Mouse (Mus musculus) neural tube, embryonic 12.5 days (tissue): ENCODE data around the gene Calu. TPM values are rescaled to one million over a fixed set of nuclear protein-coding genes. Genes with fewer than 3 reads are reported as not detected.
"Not testable (repeated sequence)": the region's sequence is repeated elsewhere in the genome, so short reads cannot be mapped to it uniquely, and the experiment has no call there.

Experiments used
- ATAC-seq: fragments of 200-750 bp; cut with Nextera tagmentation; 2 replicates; pipeline ENCODE4 v1.8.0; 2017; ENCODE audit warnings: low read depth, mild to moderate bottlenecking, moderate TSS enrichment, moderate library complexity; ENCODE audit not compliant: low FRiP score
- H3K27ac ChIP-seq: fragments of 300-500 bp; sonication (generic); 2 replicates; pipeline ENCODE4 v1.5.1; 2016
- H3K27me3 ChIP-seq: fragments of 300-500 bp; sonication (generic); replicated peaks from 2 replicates; pipeline ENCODE4 v1.6.1; 2016; ENCODE audit warnings: mild to moderate bottlenecking
- H3K36me3 ChIP-seq: fragments of 300-500 bp; sonication (generic); 2 replicates; pipeline ENCODE4 v1.6.1; 2016; ENCODE audit warnings: mild to moderate bottlenecking
- H3K4me1 ChIP-seq: fragments of 300-500 bp; sonication (generic); 2 replicates; pipeline ENCODE4 v1.6.1; 2016
- H3K4me2 ChIP-seq: fragments of 300-500 bp; sonication (generic); replicated peaks from 2 replicates; pipeline ENCODE4 v1.6.1; 2016; ENCODE audit warnings: mild to moderate bottlenecking
- H3K4me3 ChIP-seq: fragments of 300-500 bp; sonication (generic); 2 replicates; pipeline ENCODE4 v1.5.1; 2016
- H3K9ac ChIP-seq: fragments of 300-500 bp; sonication (generic); 2 replicates; pipeline ENCODE4 v1.6.1; 2016; ENCODE audit warnings: mild to moderate bottlenecking
- H3K9me3 ChIP-seq: fragments of 300-500 bp; sonication (generic); 2 replicates; pipeline ENCODE4 v1.6.1; 2016; ENCODE audit warnings: mild to moderate bottlenecking
- WGBS: fragments of 180-500 bp; shearing (Covaris S2); methylation state at CpG from one replicate; pipeline ENCODE4 v1.1.7; 2016; 5-methylcytosine and 5-hydroxymethylcytosine counted together
- polyA plus RNA-seq: library from polyadenylated mRNA; unstranded; fragments of >200 nt; fragmentation: Nextera tagmentation; extraction: Ambion mirVana; gene quantifications from 2 replicates; pipeline ENCODE4 v1.2.1, GENCODE M21; 2016

Gene Calu
- polyA plus RNA-seq, 1 experiment from 2014 or later: 223 TPM

GRCm38 (mm10) chr6:29377386-29377785, 29.5 kb downstream of the Calu start:
- WGBS: 94% methylated on average over 4 of the region's 4 CpGs
- Histone ChIP-seq H3K36me3 (peaks cover 53% of the 10 kb centered on the region), H3K9me3 (no peaks in the 10 kb centered on the region)

GRCm38 (mm10) chr6:29378678-29379077, 30.8 kb downstream of the Calu start:
- no peak overlapping the region for H3K27ac ChIP-seq
- H3K36me3 ChIP-seq: peaks cover 41% of the 10 kb centered on the region
- H3K27me3 ChIP-seq: no peaks in the 10 kb centered on the region
- H3K4me3 ChIP-seq: no peak overlapping the region
- H3K4me2 ChIP-seq: no peak overlapping the region
- WGBS: 96% methylated on average over 10 of the region's 10 CpGs
- no peak for ATAC-seq
- H3K4me1 ChIP-seq: no peaks in the 10 kb centered on the region
- H3K9me3 ChIP-seq: no peaks in the 10 kb centered on the region
- H3K9ac ChIP-seq: no peak overlapping the region

More at GRCm38 (mm10) chr6:29377386-29377785, 29.5 kb downstream of the Calu start:
- no peaks in the 10 kb centered on the region for H3K27me3 ChIP-seq
- H3K4me1 ChIP-seq: no peaks in the 10 kb centered on the region
- no peak overlapping the region for H3K9ac ChIP-seq
- no peak overlapping the region for H3K4me3 ChIP-seq
- no peak overlapping the region for H3K4me2 ChIP-seq
- no peak for ATAC-seq
- no peak overlapping the region for H3K27ac ChIP-seq

GRCm38 (mm10) chr6:29379954-29380353, 32.1 kb downstream of the Calu start:
- WGBS: 94% methylated on average over 6 of the region's 6 CpGs
- Histone ChIP-seq H3K4me2 (no peak overlapping the region), H3K9ac (no peak overlapping the region), H3K27ac (no peak overlapping the region), H3K36me3 (peaks cover 32% of the 10 kb centered on the region), H3K27me3 (no peaks in the 10 kb centered on the region), H3K9me3 (no peaks in the 10 kb centered on the region), H3K4me1 (no peaks in the 10 kb centered on the region), H3K4me3 (no peak overlapping the region)
- no peak for ATAC-seq

GRCm38 (mm10) chr6:29382442-29382841, 34.6 kb downstream of the Calu start:
- Histone ChIP-seq H3K4me3 (no peak overlapping the region), H3K9me3 (no peaks in the 10 kb centered on the region), H3K4me1 (0 out of 2 replicates have a peak, but pooled peaks cover under 1% of the 10 kb centered on the region), H3K27ac (no peak overlapping the region), H3K9ac (no peak overlapping the region), H3K27me3 (no peaks in the 10 kb centered on the region), H3K4me2 (no peak overlapping the region), H3K36me3 (peaks cover 9% of the 10 kb centered on the region)
- WGBS: 44% methylated on average over 2 of the region's 2 CpGs
- no peak for ATAC-seq

GRCm38 (mm10) chr6:29388052-29388518, 40.2 kb downstream of the Calu start, which contains the start of gene Opn1sw:
Opn1sw (minus strand) TSS chr6:29388468.
- Histone ChIP-seq H3K27me3 (no peaks in the 10 kb centered on the region), H3K9ac (no peak within 1 kb of the TSS; the same call in 1 of the 2 replicates), H3K27ac (no peak within 1 kb of the TSS), H3K9me3 (no peaks in the 10 kb centered on the region), H3K36me3 (no peaks in the 10 kb centered on the region), H3K4me2 (peak within 1 kb of the TSS; percentile 43), H3K4me3 (no peak within 1 kb of the TSS), H3K4me1 (peaks cover 6% of the 10 kb centered on the region; the same call in 1 of the 2 replicates)
- 4% methylated on average over 12 of the region's 12 CpGs for WGBS
- ATAC-seq: 0 out of 2 replicates have a peak, but pooled peaks have one; percentile 25

GRCm38 (mm10) chr6:29388606-29389080, 40.8 kb downstream of the Calu start:
- Histone ChIP-seq H3K9ac (no peak overlapping the region), H3K9me3 (no peaks in the 10 kb centered on the region), H3K27ac (no peak overlapping the region), H3K4me1 (peaks cover 6% of the 10 kb centered on the region; the same call in 1 of the 2 replicates), H3K27me3 (no peaks in the 10 kb centered on the region), H3K36me3 (no peaks in the 10 kb centered on the region), H3K4me2 (peak overlapping the region; percentile 43), H3K4me3 (no peak overlapping the region)
- ATAC-seq: no peak
- WGBS: 6% methylated on average over 11 of the region's 11 CpGs

GRCm38 (mm10) chr6:29389425-29389824, 41.6 kb downstream of the Calu start:
- H3K4me2 ChIP-seq: no peak overlapping the region
- H3K27ac ChIP-seq: no peak overlapping the region
- H3K4me1 ChIP-seq: peaks cover 6% of the 10 kb centered on the region; the same call in 1 of the 2 replicates
- no peak for ATAC-seq
- H3K9me3 ChIP-seq: no peaks in the 10 kb centered on the region
- no peak overlapping the region for H3K4me3 ChIP-seq
- WGBS: 61% methylated on average over 9 of the region's 9 CpGs
- no peaks in the 10 kb centered on the region for H3K27me3 ChIP-seq
- H3K9ac ChIP-seq: no peak overlapping the region
- no peaks in the 10 kb centered on the region for H3K36me3 ChIP-seq

- H3K27ac ChIP-seq, H3K9ac ChIP-seq, H3K4me2 ChIP-seq, H3K27me3 ChIP-seq, H3K4me3 ChIP-seq, H3K4me1 ChIP-seq, H3K9me3 ChIP-seq, ATAC-seq, H3K36me3 ChIP-seq: not testable (repeated sequence)
- WGBS: 84% methylated on average over 1 of the region's 1 CpGs
These were observed 42.6 kb downstream of the Calu start for GRCm38 (mm10) chr6:29390500-29390899.

GRCm38 (mm10) chr6:29391241-29391640, 43.4 kb downstream of the Calu start:
- H3K27me3 ChIP-seq, H3K9me3 ChIP-seq, H3K4me2 ChIP-seq, H3K4me3 ChIP-seq, H3K9ac ChIP-seq, H3K27ac ChIP-seq, H3K36me3 ChIP-seq, ATAC-seq: not testable (repeated sequence)
- 82% methylated on average over 8 of the region's 8 CpGs for WGBS
- peaks cover 14% of the 10 kb centered on the region; the same call in 1 of the 2 replicates for H3K4me1 ChIP-seq

- peaks cover 9% of the 10 kb centered on the region; the same call in 1 of the 2 replicates for H3K27me3 ChIP-seq
- WGBS: 70% methylated on average over 4 of the region's 4 CpGs
- no peak overlapping the region for H3K9ac ChIP-seq
- no peaks in the 10 kb centered on the region for H3K36me3 ChIP-seq
- no peak overlapping the region for H3K27ac ChIP-seq
- no peak overlapping the region for H3K4me2 ChIP-seq
- no peaks in the 10 kb centered on the region for H3K9me3 ChIP-seq
- H3K4me3 ChIP-seq: no peak overlapping the region
- peaks cover 17% of the 10 kb centered on the region; the same call in 1 of the 2 replicates for H3K4me1 ChIP-seq
- ATAC-seq: no peak
These were observed 43.9 kb downstream of the Calu start for GRCm38 (mm10) chr6:29391802-29392201.

GRCm38 (mm10) chr6:29394286-29394685, 46.4 kb downstream of the Calu start:
- no peak for ATAC-seq
- H3K9me3 ChIP-seq: no peaks in the 10 kb centered on the region
- H3K4me3 ChIP-seq: no peak overlapping the region
- H3K4me2 ChIP-seq: no peak overlapping the region
- H3K4me1 ChIP-seq: peaks cover 22% of the 10 kb centered on the region
- H3K36me3 ChIP-seq: no peaks in the 10 kb centered on the region
- H3K9ac ChIP-seq: no peak overlapping the region
- peaks cover 9% of the 10 kb centered on the region; the same call in 1 of the 2 replicates for H3K27me3 ChIP-seq
- WGBS: 54% methylated on average over 1 of the region's 1 CpGs
- no peak overlapping the region for H3K27ac ChIP-seq

- Histone ChIP-seq H3K27me3 (peaks cover 9% of the 10 kb centered on the region; the same call in 1 of the 2 replicates), H3K4me2 (peak within 1 kb of the TSS; percentile 90), H3K36me3 (no peaks in the 10 kb centered on the region), H3K9ac (peak within 1 kb of the TSS; percentile 75), H3K4me3 (peak within 1 kb of the TSS; percentile 71), H3K27ac (peak within 1 kb of the TSS; percentile 54; the same call in 1 of the 2 replicates), H3K9me3 (no peaks in the 10 kb centered on the region), H3K4me1 (peaks cover 22% of the 10 kb centered on the region)
- peak; percentile 95 for ATAC-seq
- WGBS: 2% methylated on average over 47 of the region's 49 CpGs
These were observed 48.2 kb downstream of the Calu start, which contains the start of gene Ccdc136 for GRCm38 (mm10) chr6:29395910-29396713. Ccdc136 (plus strand) TSS chr6:29396309.
